Mouse (Mus musculus) intestine, embryonic 16.5 days (tissue): ENCODE results near the gene Prrg4. TPM values are rescaled to one million over a fixed set of nuclear protein-coding genes. Genes with fewer than 3 reads are reported as not detected.
"Not testable (repeated sequence)": the region's sequence is repeated elsewhere in the genome, so short reads cannot be mapped to it uniquely, and the experiment has no call there.

Source experiments
- ATAC-seq: fragments of 200-750 bp; cut with Nextera tagmentation; 2 replicates; pipeline ENCODE4 v1.8.0; 2017; ENCODE audit warnings: moderate TSS enrichment, moderate library complexity
- H3K27ac ChIP-seq: fragments of 300-500 bp; sonication (generic); 2 replicates; pipeline ENCODE4 v1.5.1; 2014; ENCODE audit warnings: mild to moderate bottlenecking, low read length
- H3K27me3 ChIP-seq: fragments of 300-500 bp; sonication (generic); replicated peaks from 2 replicates; pipeline ENCODE4 v1.6.1; 2014; ENCODE audit warnings: low read length, control low read depth, mixed read lengths; ENCODE audit not compliant: control insufficient read depth, insufficient read depth
- H3K36me3 ChIP-seq: fragments of 300-500 bp; sonication (generic); 2 replicates; pipeline ENCODE4 v1.6.1; 2014; ENCODE audit warnings: low read length, control low read depth; ENCODE audit not compliant: control insufficient read depth, insufficient read depth
- H3K4me1 ChIP-seq: fragments of 300-500 bp; sonication (generic); 2 replicates; pipeline ENCODE4 v1.6.1; 2014; ENCODE audit warnings: low read length, control low read depth, mixed read lengths; ENCODE audit not compliant: control insufficient read depth, insufficient read depth
- H3K4me2 ChIP-seq: fragments of 300-500 bp; sonication (generic); 2 replicates; pipeline ENCODE4 v1.6.1; 2014; ENCODE audit warnings: low read depth, low read length, control low read depth
- H3K4me3 ChIP-seq: fragments of 300-500 bp; sonication (generic); 2 replicates; pipeline ENCODE4 v1.5.1; 2014; ENCODE audit warnings: mild to moderate bottlenecking, low read length
- H3K9ac ChIP-seq: fragments of 300-500 bp; sonication (generic); 2 replicates; pipeline ENCODE4 v1.6.1; 2014; ENCODE audit warnings: low read depth, low read length
- H3K9me3 ChIP-seq: fragments of 300-500 bp; sonication (generic); 2 replicates; pipeline ENCODE4 v1.6.1; 2016; ENCODE audit warnings: low read length, control low read depth; ENCODE audit not compliant: control insufficient read depth
- WGBS: fragments of 180-500 bp; shearing (Covaris S2); extraction: QIAGEN DNeasy Blood & Tissue Kit; methylation state at CpG from one replicate; pipeline ENCODE4 v1.1.7; 2014; 5-methylcytosine and 5-hydroxymethylcytosine counted together
- polyA plus RNA-seq: library from polyadenylated mRNA; unstranded; fragments of >200 nt; fragmentation: Nextera tagmentation; extraction: Ambion mirVana; gene quantifications from 2 replicates; pipeline ENCODE4 v1.2.1, GENCODE M21; 2015

Prrg4 gene
- polyA plus RNA-seq, 1 experiment from 2014 or later: 2.2 TPM

- 48% methylated on average over 5 of the region's 5 CpGs for WGBS
- Histone ChIP-seq H3K4me3 (no peak overlapping the region), H3K27me3 (no peaks in the 10 kb centered on the region), H3K9ac (no peak overlapping the region), H3K9me3 (no peaks in the 10 kb centered on the region), H3K27ac (no peak overlapping the region), H3K36me3 (no peaks in the 10 kb centered on the region), H3K4me2 (no peak overlapping the region), H3K4me1 (no peaks in the 10 kb centered on the region)
- ATAC-seq: peak; percentile 99
Measured at GRCm38 (mm10) chr2:104859060-104859459, 9.4 kb upstream of the Prrg4 start.

DNA sequence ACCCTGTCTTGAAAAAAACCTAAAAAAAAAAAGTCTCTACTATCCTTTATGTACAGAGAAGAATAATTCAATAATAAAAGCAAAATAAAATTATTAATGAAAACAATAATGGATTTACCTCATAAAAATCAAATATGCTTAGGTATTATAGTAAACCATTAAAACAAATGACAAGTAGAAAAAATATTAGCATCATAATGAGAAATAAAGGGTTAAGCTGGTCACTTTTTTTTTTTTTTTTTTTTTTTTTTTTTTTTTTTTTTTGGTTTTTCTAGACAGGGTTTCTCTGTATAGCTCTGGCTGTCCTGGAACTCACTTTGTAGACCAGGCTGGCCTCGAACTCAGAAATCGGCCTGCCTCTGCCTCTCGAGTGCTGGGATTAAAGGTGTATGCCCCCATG is 8.4 kb upstream of the Prrg4 start:
- H3K36me3 ChIP-seq, H3K4me2 ChIP-seq, H3K9me3 ChIP-seq, ATAC-seq, H3K4me3 ChIP-seq, H3K27ac ChIP-seq, H3K4me1 ChIP-seq, H3K9ac ChIP-seq, H3K27me3 ChIP-seq: not testable (repeated sequence)
- 89% methylated on average over 3 of the region's 3 CpGs for WGBS

GRCm38 (mm10) chr2:104856218-104856617 is 6.5 kb upstream of the Prrg4 start:
- Histone ChIP-seq H3K27ac (no peak overlapping the region), H3K27me3 (no peaks in the 10 kb centered on the region), H3K9ac (no peak overlapping the region), H3K4me1 (no peaks in the 10 kb centered on the region), H3K4me3 (no peak overlapping the region), H3K9me3 (no peaks in the 10 kb centered on the region), H3K36me3 (no peaks in the 10 kb centered on the region), H3K4me2 (no peak overlapping the region)
- ATAC-seq: no peak
- 44% methylated on average over 1 of the region's 1 CpGs for WGBS

DNA sequence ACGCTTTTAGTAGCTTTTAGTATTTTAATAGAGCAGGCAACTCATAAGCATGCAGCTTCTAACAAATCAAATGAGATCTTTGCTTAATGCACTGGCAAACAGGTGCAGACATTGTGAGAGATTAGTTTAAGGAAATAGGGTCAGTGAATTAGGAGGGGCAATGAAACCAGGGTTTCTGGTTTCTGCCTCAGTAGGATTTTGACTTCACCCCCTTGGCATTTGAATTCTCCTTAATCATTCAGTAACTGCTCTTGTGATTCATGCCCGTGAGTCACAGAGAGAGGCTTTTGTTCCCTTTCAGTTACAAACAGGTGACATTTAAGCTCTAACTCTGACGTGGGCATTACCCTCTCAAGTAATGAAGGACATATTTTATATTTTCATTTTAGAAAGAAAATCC is 6.1 kb upstream of the Prrg4 start:
- H3K4me3 ChIP-seq: no peak overlapping the region
- no peaks in the 10 kb centered on the region for H3K36me3 ChIP-seq
- no peak overlapping the region for H3K27ac ChIP-seq
- H3K27me3 ChIP-seq: no peaks in the 10 kb centered on the region
- no peaks in the 10 kb centered on the region for H3K9me3 ChIP-seq
- 53% methylated on average over 3 of the region's 3 CpGs for WGBS
- H3K9ac ChIP-seq: no peak overlapping the region
- ATAC-seq: no peak
- no peak overlapping the region for H3K4me2 ChIP-seq
- H3K4me1 ChIP-seq: no peaks in the 10 kb centered on the region

DNA sequence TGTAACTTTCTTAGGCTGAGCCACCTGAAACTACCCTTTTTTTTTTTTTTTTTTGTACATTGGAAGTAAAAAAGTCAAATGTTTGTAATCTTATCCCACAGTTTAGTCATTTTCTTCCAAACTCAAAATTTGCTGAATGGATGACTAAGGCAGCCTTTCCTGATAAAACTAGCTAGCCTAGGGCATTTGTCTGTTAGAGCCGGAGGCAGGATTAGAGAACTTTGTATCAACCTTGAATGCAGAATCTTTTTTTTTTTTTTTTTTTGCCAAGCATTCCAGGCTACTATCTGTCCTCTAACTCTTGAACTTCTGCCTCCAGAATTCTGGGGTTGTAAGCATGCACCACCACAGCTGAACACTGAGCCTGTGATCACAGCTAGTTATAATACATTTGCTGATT is 5.2 kb upstream of the Prrg4 start:
- Histone ChIP-seq H3K4me2 (no peak overlapping the region), H3K4me1 (no peaks in the 10 kb centered on the region), H3K27me3 (no peaks in the 10 kb centered on the region), H3K27ac (no peak overlapping the region), H3K9ac (no peak overlapping the region), H3K9me3 (no peaks in the 10 kb centered on the region), H3K4me3 (no peak overlapping the region), H3K36me3 (no peaks in the 10 kb centered on the region)
- 54% methylated on average over 1 of the region's 1 CpGs for WGBS
- no peak for ATAC-seq

DNA sequence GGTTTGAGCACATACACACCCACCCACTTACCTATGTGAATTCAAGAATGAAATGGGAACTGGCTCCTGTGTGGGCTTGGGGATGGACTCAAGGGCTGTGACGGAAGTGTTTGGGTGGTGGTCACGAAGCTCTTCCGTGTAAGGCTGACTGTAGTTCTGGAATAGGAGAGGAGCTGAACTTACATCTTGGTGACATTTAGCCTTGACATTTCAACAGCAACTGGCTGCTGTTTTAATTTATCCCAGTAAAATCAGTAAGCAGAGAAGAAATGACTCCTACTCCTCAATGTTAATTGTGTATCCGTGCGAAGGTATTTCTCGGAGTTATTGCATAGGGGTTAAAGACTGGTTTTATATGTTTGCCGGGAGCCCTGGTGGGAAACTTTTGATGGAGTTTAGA is 2.9 kb upstream of the Prrg4 start:
- no peaks in the 10 kb centered on the region for H3K9me3 ChIP-seq
- H3K27me3 ChIP-seq: no peaks in the 10 kb centered on the region
- H3K27ac ChIP-seq: no peak overlapping the region
- no peak for ATAC-seq
- H3K4me3 ChIP-seq: no peak overlapping the region
- WGBS: 90% methylated on average over 7 of the region's 7 CpGs
- 0 out of 2 replicates have a peak, but pooled peaks cover 2% of the 10 kb centered on the region for H3K4me1 ChIP-seq
- no peak overlapping the region for H3K4me2 ChIP-seq
- no peaks in the 10 kb centered on the region for H3K36me3 ChIP-seq
- H3K9ac ChIP-seq: no peak overlapping the region

DNA sequence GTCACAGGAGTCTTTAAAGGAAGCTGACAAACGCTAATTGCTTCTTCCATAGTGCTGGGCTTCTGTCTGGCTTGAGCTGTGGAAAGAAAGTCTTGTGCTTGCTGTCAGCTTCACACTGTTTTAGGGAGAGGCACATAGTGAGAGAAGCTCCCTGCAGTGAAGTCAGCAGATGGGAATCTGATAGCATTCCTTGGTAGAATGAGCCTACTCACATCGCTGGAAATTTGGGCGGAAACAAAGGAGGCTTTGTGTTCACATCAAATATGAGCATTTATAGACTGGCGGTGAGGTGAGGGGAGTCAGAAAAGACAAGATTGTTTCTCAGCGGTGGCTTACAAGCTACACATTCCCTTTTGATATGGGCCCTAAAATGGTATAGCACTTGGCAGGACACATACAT is 2.0 kb upstream of the Prrg4 start:
- no peaks in the 10 kb centered on the region for H3K27me3 ChIP-seq
- no peak overlapping the region for H3K9ac ChIP-seq
- no peak overlapping the region for H3K4me3 ChIP-seq
- no peak overlapping the region for H3K27ac ChIP-seq
- H3K9me3 ChIP-seq: no peaks in the 10 kb centered on the region
- H3K36me3 ChIP-seq: no peaks in the 10 kb centered on the region
- 0 out of 2 replicates have a peak, but pooled peaks cover 2% of the 10 kb centered on the region for H3K4me1 ChIP-seq
- no peak for ATAC-seq
- no peak overlapping the region for H3K4me2 ChIP-seq
- WGBS: 32% methylated on average over 5 of the region's 5 CpGs

DNA sequence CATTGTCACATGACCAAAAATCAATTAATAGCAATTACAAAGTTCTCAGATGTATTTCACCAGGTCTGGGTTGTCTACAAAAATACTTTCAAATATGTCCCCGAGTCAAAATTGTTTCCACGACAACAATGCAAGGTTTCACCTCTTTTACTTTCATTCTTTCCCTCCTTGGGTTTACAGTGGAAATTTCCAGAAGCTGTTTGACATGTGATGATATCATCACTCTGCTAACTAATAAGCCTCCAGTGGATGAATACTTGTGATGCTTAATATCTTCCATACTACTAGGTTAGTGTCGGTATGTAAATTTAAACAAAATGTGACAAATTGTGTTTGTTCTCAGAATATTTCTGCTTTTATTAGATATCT is 299 bp upstream of the Prrg4 start:
- no peaks in the 10 kb centered on the region for H3K27me3 ChIP-seq
- peak overlapping the region; percentile 97 for H3K4me2 ChIP-seq
- H3K27ac ChIP-seq: no peak overlapping the region
- H3K9me3 ChIP-seq: no peaks in the 10 kb centered on the region
- peak overlapping the region; percentile 65 for H3K9ac ChIP-seq
- 52% methylated on average over 3 of the region's 3 CpGs for WGBS
- H3K4me1 ChIP-seq: 0 out of 2 replicates have a peak, but pooled peaks cover 2% of the 10 kb centered on the region
- no peaks in the 10 kb centered on the region for H3K36me3 ChIP-seq
- no peak; the same call in 1 of the 2 replicates for ATAC-seq
- H3K4me3 ChIP-seq: peak overlapping the region; percentile 61

GRCm38 (mm10) chr2:104848235-104849161 is 1.2 kb downstream of the Prrg4 start:
- Histone ChIP-seq H3K27ac (no peak overlapping the region), H3K9me3 (no peaks in the 10 kb centered on the region), H3K9ac (peak overlapping the region; percentile 65), H3K4me1 (0 out of 2 replicates have a peak, but pooled peaks cover 2% of the 10 kb centered on the region), H3K4me3 (peak overlapping the region; percentile 61), H3K36me3 (no peaks in the 10 kb centered on the region), H3K27me3 (no peaks in the 10 kb centered on the region), H3K4me2 (peak overlapping the region; percentile 97)
- 27% methylated on average over 16 of the region's 16 CpGs for WGBS
- peak; percentile 39 for ATAC-seq
